13 mouse cellular contexts compared by ENCODE assay signal in the genomic region with DNA sequence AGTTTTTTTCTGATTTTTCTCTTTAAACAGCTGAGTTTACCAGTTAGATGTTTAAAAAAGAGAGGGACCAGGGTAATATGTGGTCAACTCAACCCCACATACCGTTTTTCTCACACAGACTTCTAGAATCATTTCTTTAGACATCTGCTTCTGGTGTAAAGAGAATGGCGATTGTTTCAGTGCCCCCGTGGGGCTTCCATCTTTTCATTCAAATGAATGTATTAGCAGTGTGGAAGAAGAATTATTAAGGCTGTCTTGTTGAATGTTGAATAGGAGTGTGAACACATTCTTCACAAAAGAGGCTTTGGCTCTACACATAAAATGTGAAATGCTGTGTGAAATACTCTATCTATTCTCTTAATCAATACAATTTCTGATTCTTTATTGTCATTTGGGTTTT.
"Had no signal": no experiment of that assay in that cellular context is flagged by ENCODE, and none has a peak within 500 bp of the region (broad histone marks: within the 10 kb centered on the region; RNA-seq: fewer than 3 reads in every experiment).

No protein-coding gene starts in this region.

- H3K9ac ChIP-seq: kidney, embryonic 15.5 days; liver, embryonic 15.5 days had no signal

- ATAC-seq: lung, postnatal 0 days had no signal

- H3K4me3 ChIP-seq: kidney, embryonic 15.5 days; limb, embryonic 10.5 days; liver, embryonic 15.5 days had no signal

- H3K4me1 ChIP-seq: kidney, embryonic 15.5 days; limb, embryonic 10.5 days; liver, embryonic 15.5 days had no signal

- DNase-seq: kidney, adult 2 months; kidney, postnatal 14 days; lung, adult 2 months; lung, postnatal 36 days; right cerebral cortex, adult 18-20 months; right cerebral cortex, postnatal 25 days; thymus, postnatal 4 days had no signal

- H3K27me3 ChIP-seq: kidney, embryonic 15.5 days; liver, embryonic 15.5 days had no signal

- H3K4me2 ChIP-seq: kidney, embryonic 15.5 days; liver, embryonic 11.5 days; liver, embryonic 15.5 days had no signal

- H3K9me3 ChIP-seq: kidney, embryonic 15.5 days; limb, embryonic 10.5 days; liver, embryonic 15.5 days had no signal

- H3K27ac ChIP-seq: kidney, embryonic 15.5 days; limb, embryonic 10.5 days; liver, embryonic 15.5 days; stomach, postnatal 0 days had no signal

- H3K36me3 ChIP-seq: kidney, embryonic 15.5 days; limb, embryonic 10.5 days; liver, embryonic 15.5 days had no signal
